Mouse (Mus musculus) spleen, adult 2 months (tissue): ENCODE results near the gene Fxyd1. TPM values are rescaled to one million over a fixed set of nuclear protein-coding genes. Genes with fewer than 3 reads are reported as not detected.

Source experiments
- DNase-seq, 2 experiments: peaks; one replicate each; pipeline versions ENCODE4 v3.0.0 to v3.0.0-alpha.2; 2012 to 2021; ENCODE audit warnings: low spot score in 2 of 2, low read depth in 1 of 2
- H3K27ac ChIP-seq: fragments of 200-500 bp; 2 replicates; pipeline ENCODE4 v1.5.1; 2012; ENCODE audit warnings: low read length, inconsistent platforms; ENCODE audit not compliant: insufficient read depth
- H3K27me3 ChIP-seq: fragments of 200-500 bp; 2 replicates; pipeline ENCODE4 v1.6.1; 2012; ENCODE audit warnings: mild to moderate bottlenecking, moderate library complexity, low read length, inconsistent platforms; ENCODE audit not compliant: control insufficient read depth, insufficient read depth
- H3K36me3 ChIP-seq: fragments of 200-500 bp; 2 replicates; pipeline ENCODE4 v1.6.1; 2012; ENCODE audit warnings: mild to moderate bottlenecking, low read length, inconsistent platforms; ENCODE audit not compliant: control insufficient read depth, insufficient read depth
- H3K4me1 ChIP-seq: fragments of 200-500 bp; 2 replicates; pipeline ENCODE4 v1.6.1; 2011; ENCODE audit warnings: inconsistent platforms; ENCODE audit not compliant: control insufficient read depth, insufficient read depth, insufficient read length
- H3K4me3 ChIP-seq: fragments of 200-500 bp; 2 replicates; pipeline ENCODE4 v1.5.1; 2011; ENCODE audit warnings: mild to moderate bottlenecking, inconsistent platforms; ENCODE audit not compliant: insufficient read depth, insufficient read length; ENCODE audit errors: extremely low read depth
- CTCF ChIP-seq: fragments of 200-500 bp; IDR thresholded peaks from 2 replicates; pipeline ENCODE4 v1.5.1; 2011; ENCODE audit warnings: mild to moderate bottlenecking, inconsistent platforms; ENCODE audit not compliant: insufficient read depth, insufficient read length, insufficient replicate concordance; ENCODE audit errors: extremely low read depth
- POLR2A ChIP-seq: fragments of 200-500 bp; IDR thresholded peaks from 2 replicates; pipeline ENCODE4 v1.6.1; 2011; ENCODE audit warnings: low read depth, low read length, inconsistent platforms
- WGBS: fragments of 180-500 bp; shearing (Covaris S2); methylation state at CpG from one replicate; pipeline ENCODE4 v1.1.7; 2018; 5-methylcytosine and 5-hydroxymethylcytosine counted together
- polyA plus RNA-seq: library from polyadenylated mRNA; depleted of rRNA; stranded (reverse); fragments of >200 nt; gene quantifications from 2 replicates; pipeline ENCODE4 v1.2.3, GENCODE M21; 2012

Fxyd1 gene
- polyA plus RNA-seq, 1 experiment, result 60.6 TPM

- WGBS, result 90% methylated on average over 9 of the region's 9 CpGs
- Histone ChIP-seq H3K27ac (no peak overlapping the region), H3K27me3 (no peaks in the 10 kb centered on the region), H3K4me3 (no peak overlapping the region), H3K36me3 (no peaks in the 10 kb centered on the region), H3K4me1 (peaks cover 17% of the 10 kb centered on the region)
- TF ChIP-seq CTCF, result no peak
- no peak for TF ChIP-seq POLR2A
- DNase-seq, result no peak
These were observed 29.3 kb upstream of the Fxyd1 start for GRCm38 (mm10) chr7:31086175-31086755.

- no peak for DNase-seq
- H3K27ac ChIP-seq, result no peak overlapping the region
- no peaks in the 10 kb centered on the region for H3K27me3 ChIP-seq
- TF ChIP-seq POLR2A (no peak), CTCF (no peak)
- H3K36me3 ChIP-seq, result no peaks in the 10 kb centered on the region
- no peak overlapping the region for H3K4me3 ChIP-seq
- WGBS, result 59% methylated on average over 3 of the region's 3 CpGs
- H3K4me1 ChIP-seq, result peaks cover 17% of the 10 kb centered on the region
These were observed 28.2 kb upstream of the Fxyd1 start for GRCm38 (mm10) chr7:31085171-31085570.

- Histone ChIP-seq H3K4me1 (peaks cover 9% of the 10 kb centered on the region), H3K4me3 (no peak overlapping the region), H3K27me3 (no peaks in the 10 kb centered on the region), H3K27ac (no peak overlapping the region), H3K36me3 (no peaks in the 10 kb centered on the region)
- DNase-seq, result no peak
- no peak for TF ChIP-seq POLR2A
- no peak for TF ChIP-seq CTCF
- WGBS, result 66% methylated on average over 9 of the region's 9 CpGs
These were observed 27.1 kb upstream of the Fxyd1 start for GRCm38 (mm10) chr7:31084140-31084539.

GRCm38 (mm10) chr7:31082831-31083588 is 26.0 kb upstream of the Fxyd1 start:
- no peak overlapping the region for H3K4me3 ChIP-seq
- WGBS, result 71% methylated on average over 14 of the region's 14 CpGs
- no peak overlapping the region for H3K27ac ChIP-seq
- H3K4me1 ChIP-seq, result peaks cover 4% of the 10 kb centered on the region
- no peaks in the 10 kb centered on the region for H3K36me3 ChIP-seq
- no peak for DNase-seq
- TF ChIP-seq CTCF (no peak), POLR2A (no peak)
- H3K27me3 ChIP-seq, result no peaks in the 10 kb centered on the region

GRCm38 (mm10) chr7:31082106-31082505 is 25.1 kb upstream of the Fxyd1 start:
- Histone ChIP-seq H3K27ac (no peak overlapping the region), H3K36me3 (no peaks in the 10 kb centered on the region)

GRCm38 (mm10) chr7:31081106-31081505 is 24.1 kb upstream of the Fxyd1 start:
- TF ChIP-seq POLR2A (no peak), CTCF (no peak)
- Histone ChIP-seq H3K4me1 (no peaks in the 10 kb centered on the region; the same call in 1 of the 2 replicates), H3K27me3 (no peaks in the 10 kb centered on the region), H3K4me3 (no peak overlapping the region), H3K36me3 (no peaks in the 10 kb centered on the region), H3K27ac (no peak overlapping the region)
- 63% methylated on average over 1 of the region's 1 CpGs for WGBS
- no peak for DNase-seq

More at GRCm38 (mm10) chr7:31082106-31082505, 25.1 kb upstream of the Fxyd1 start:
- no peaks in the 10 kb centered on the region; the same call in 1 of the 2 replicates for H3K4me1 ChIP-seq
- no peaks in the 10 kb centered on the region for H3K27me3 ChIP-seq
- no peak overlapping the region for H3K4me3 ChIP-seq
- TF ChIP-seq POLR2A (no peak), CTCF (no peak)
- DNase-seq, result no peak

GRCm38 (mm10) chr7:31080611-31081010 is 23.6 kb upstream of the Fxyd1 start:
- H3K4me1 ChIP-seq, result no peaks in the 10 kb centered on the region; the same call in 1 of the 2 replicates
- 87% methylated on average over 3 of the region's 3 CpGs for WGBS
- TF ChIP-seq POLR2A (no peak), CTCF (no peak)
- H3K27me3 ChIP-seq, result no peaks in the 10 kb centered on the region
- H3K4me3 ChIP-seq, result no peak overlapping the region
- H3K36me3 ChIP-seq, result no peaks in the 10 kb centered on the region
- no peak overlapping the region for H3K27ac ChIP-seq
- DNase-seq, result no peak
